Mouse (Mus musculus) stomach, adult 2 months (tissue): ENCODE measurements around the gene Olfr46. TPM values are rescaled to one million over a fixed set of nuclear protein-coding genes. Genes with fewer than 3 reads are reported as not detected.

ENCODE experiments used
- polyA plus RNA-seq: library from polyadenylated mRNA; depleted of rRNA; stranded (reverse); fragments of >200 nt; gene quantifications from 2 replicates; pipeline ENCODE4 v1.2.3, GENCODE M21; 2012; rRNA removed

Gene Olfr46
- polyA plus RNA-seq = not detected in 2 replicates

GRCm38 (mm10) chr7:140600969-140601368 is at the start of gene Olfr46:
Gene Olfr46, plus strand, starts transcription at chr7:140601269.

GRCm38 (mm10) chr7:140567586-140567985 is 33.5 kb upstream of the Olfr46 start, which contains the start of gene Olfr538:
Gene Olfr538, plus strand, starts transcription at chr7:140567886.

GRCm38 (mm10) chr7:140628670-140629069 is 27.6 kb downstream of the Olfr46 start, which contains the start of gene Olfr61:
Gene Olfr61, plus strand, starts transcription at chr7:140628970.

GRCm38 (mm10) chr7:140646152-140646551 is 45.1 kb downstream of the Olfr46 start, which contains the start of gene Olfr53:
Gene Olfr53, plus strand, starts transcription at chr7:140646452.

GRCm38 (mm10) chr7:140659630-140660029 is 58.6 kb downstream of the Olfr46 start, which contains the start of gene Olfr539:
Gene Olfr539, plus strand, starts transcription at chr7:140659930.

Other genes with a start within 250 kb of the Olfr46 start
- gene Olfr60, start 239.6 kb upstream of the Olfr46 start, polyA plus RNA-seq = not detected in 2 replicates
- not detected in 2 replicates for gene Olfr530, start 224.9 kb upstream of the Olfr46 start, polyA plus RNA-seq
- not detected in 2 replicates for gene Olfr531, start 198.4 kb upstream of the Olfr46 start, polyA plus RNA-seq
- gene Olfr532, start 179.6 kb upstream of the Olfr46 start, polyA plus RNA-seq = not detected in 2 replicates
- gene Olfr533, start 137.9 kb upstream of the Olfr46 start, polyA plus RNA-seq = not detected in 2 replicates
- gene Olfr535, start 117.1 kb upstream of the Olfr46 start, polyA plus RNA-seq = not detected in 2 replicates
- gene Olfr536, start 93.9 kb upstream of the Olfr46 start, polyA plus RNA-seq = not detected in 2 replicates
- not detected in 2 replicates for gene Olfr538, start 33.4 kb upstream of the Olfr46 start, polyA plus RNA-seq
- gene Olfr61, start 27.7 kb downstream of the Olfr46 start, polyA plus RNA-seq = not detected in 2 replicates
- not detected in 2 replicates for gene Olfr53, start 45.2 kb downstream of the Olfr46 start, polyA plus RNA-seq
- gene Olfr539, start 58.7 kb downstream of the Olfr46 start, polyA plus RNA-seq = not detected in 2 replicates
- not detected in 2 replicates for gene Olfr45, start 80.7 kb downstream of the Olfr46 start, polyA plus RNA-seq
- not detected in 2 replicates for gene Olfr541, start 96.0 kb downstream of the Olfr46 start, polyA plus RNA-seq
- 0.06 and 0.75 TPM in 2 replicates for gene Cyp2e1, start 162.5 kb downstream of the Olfr46 start, polyA plus RNA-seq
- gene Syce1, start 186.6 kb downstream of the Olfr46 start, polyA plus RNA-seq = 0.15 TPM in 1 of 2 replicates, not detected in the other
- 0.01 and 0.02 TPM in 2 replicates for gene Zfp941, start 220.9 kb downstream of the Olfr46 start, polyA plus RNA-seq
- 24.9 and 25.9 TPM in 2 replicates for gene Urah, start 233.7 kb downstream of the Olfr46 start, polyA plus RNA-seq
- gene Scgb1c1, start 244.3 kb downstream of the Olfr46 start, polyA plus RNA-seq = not detected in 2 replicates
- gene Odf3, start 246.5 kb downstream of the Olfr46 start, polyA plus RNA-seq = not detected in 2 replicates